Mouse (Mus musculus) lung, embryonic 14.5 days (tissue): ENCODE results near the gene Rmnd5a. TPM values are rescaled to one million over a fixed set of nuclear protein-coding genes. Genes with fewer than 3 reads are reported as not detected.
"Not testable (repeated sequence)": the region's sequence is repeated elsewhere in the genome, so short reads cannot be mapped to it uniquely, and the experiment has no call there.

Experiments used
- ATAC-seq: fragments of 200-750 bp; cut with Nextera tagmentation; 2 replicates; pipeline ENCODE4 v1.8.0; 2017; ENCODE audit warnings: mild to moderate bottlenecking, moderate TSS enrichment, moderate library complexity; ENCODE audit not compliant: insufficient read depth
- DNase-seq: peaks from one replicate; pipeline ENCODE4 v3.0.0-alpha.2; 2015
- H3K27ac ChIP-seq: fragments of 300-500 bp; sonication (generic); 2 replicates; pipeline ENCODE4 v1.5.1; 2014; ENCODE audit warnings: low read depth, mild to moderate bottlenecking, moderate library complexity
- H3K27me3 ChIP-seq: fragments of 300-500 bp; sonication (generic); 2 replicates; pipeline ENCODE4 v1.6.1; 2014; ENCODE audit warnings: low read length, control low read depth; ENCODE audit not compliant: insufficient read depth
- H3K36me3 ChIP-seq: fragments of 300-500 bp; sonication (generic); 2 replicates; pipeline ENCODE4 v1.6.1; 2014; ENCODE audit warnings: control low read depth; ENCODE audit not compliant: insufficient read depth
- H3K4me1 ChIP-seq: fragments of 300-500 bp; sonication (generic); 2 replicates; pipeline ENCODE4 v1.6.1; 2014; ENCODE audit warnings: antibody characterized with exemption, control low read depth; ENCODE audit not compliant: insufficient read depth
- H3K4me2 ChIP-seq: fragments of 300-500 bp; sonication (generic); 2 replicates; pipeline ENCODE4 v1.6.1; 2014; ENCODE audit warnings: mild to moderate bottlenecking
- H3K4me3 ChIP-seq: fragments of 300-500 bp; sonication (generic); 2 replicates; pipeline ENCODE4 v1.5.1; 2014; ENCODE audit warnings: low read depth, low read length
- H3K9ac ChIP-seq: fragments of 300-500 bp; sonication (generic); 2 replicates; pipeline ENCODE4 v1.6.1; 2014
- H3K9me3 ChIP-seq: fragments of 300-500 bp; sonication (generic); 2 replicates; pipeline ENCODE4 v1.6.1; 2016; ENCODE audit warnings: low read depth, low read length, control low read depth
- CTCF ChIP-seq: IDR thresholded peaks from 2 replicates; pipeline ENCODE4 v1.5.1; 2016; ENCODE audit warnings: antibody characterized with exemption, low read depth
- WGBS: fragments of 180-500 bp; shearing (Covaris S2); extraction: QIAGEN DNeasy Blood & Tissue Kit; methylation state at CpG from one replicate; pipeline ENCODE4 v1.1.7; 2014; 5-methylcytosine and 5-hydroxymethylcytosine counted together
- polyA plus RNA-seq: library from polyadenylated mRNA; unstranded; fragments of >200 nt; fragmentation: Nextera tagmentation; extraction: Ambion mirVana; gene quantifications from 2 replicates; pipeline ENCODE4 v1.2.1, GENCODE M21; 2014

Gene Rmnd5a
- 9.1 and 9.4 TPM in 2 replicates for polyA plus RNA-seq

GRCm38 (mm10) chr6:71440492-71441250 lies at the start of gene Rmnd5a:
Rmnd5a (minus strand) TSS chr6:71440637.
- no peaks in the 10 kb centered on the region for H3K9me3 ChIP-seq
- WGBS: under 1% methylated on average over 75 of the region's 75 CpGs
- peak; percentile 71 for TF ChIP-seq CTCF
- H3K27ac ChIP-seq: peak within 1 kb of the TSS; percentile 97
- ATAC-seq (peak; percentile 99), DNase-seq (peak; percentile 99)
- H3K9ac ChIP-seq: peak within 1 kb of the TSS; percentile 92
- peak within 1 kb of the TSS; percentile 97 for H3K4me2 ChIP-seq
- H3K27me3 ChIP-seq: no peaks in the 10 kb centered on the region
- H3K36me3 ChIP-seq: no peaks in the 10 kb centered on the region
- H3K4me3 ChIP-seq: peak within 1 kb of the TSS; percentile 96
- peaks cover 9% of the 10 kb centered on the region for H3K4me1 ChIP-seq

GRCm38 (mm10) chr6:71487966-71488365 lies 47.5 kb upstream of the Rmnd5a start:
- ATAC-seq (no peak), DNase-seq (no peak)
- Histone ChIP-seq H3K9ac (no peak overlapping the region), H3K36me3 (no peaks in the 10 kb centered on the region), H3K4me1 (no peaks in the 10 kb centered on the region), H3K4me3 (no peak overlapping the region), H3K27ac (no peak overlapping the region), H3K27me3 (no peaks in the 10 kb centered on the region), H3K4me2 (no peak overlapping the region), H3K9me3 (no peaks in the 10 kb centered on the region)
- WGBS: 24% methylated on average over 4 of the region's 4 CpGs
- TF ChIP-seq CTCF: no peak

DNA sequence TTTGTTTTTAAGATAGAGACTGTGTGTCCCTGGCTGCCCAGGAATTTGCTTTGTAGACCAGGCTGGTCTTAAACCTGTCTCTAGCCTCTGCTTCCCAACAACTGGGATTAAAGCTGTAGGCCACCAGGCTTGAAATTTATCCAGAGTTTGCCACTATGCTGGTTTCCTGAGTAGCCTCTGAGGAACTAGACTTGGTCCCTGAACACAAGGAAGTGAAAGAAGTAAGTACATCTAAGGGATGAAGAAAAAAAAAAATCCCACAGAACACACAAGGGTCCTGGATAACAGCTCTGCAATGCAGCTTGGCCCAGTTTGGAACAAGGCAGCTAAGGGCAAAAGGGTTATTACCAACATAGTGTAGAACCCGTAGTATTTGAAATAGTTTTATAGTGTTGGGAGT lies 46.4 kb upstream of the Rmnd5a start:
- Histone ChIP-seq H3K9ac (no peak overlapping the region), H3K9me3 (no peaks in the 10 kb centered on the region), H3K4me2 (no peak overlapping the region), H3K36me3 (no peaks in the 10 kb centered on the region), H3K27me3 (no peaks in the 10 kb centered on the region), H3K4me3 (no peak overlapping the region), H3K27ac (no peak overlapping the region), H3K4me1 (no peaks in the 10 kb centered on the region)
- TF ChIP-seq CTCF: no peak
- DNase-seq (no peak), ATAC-seq (no peak)
- 71% methylated on average over 1 of the region's 1 CpGs for WGBS

DNA sequence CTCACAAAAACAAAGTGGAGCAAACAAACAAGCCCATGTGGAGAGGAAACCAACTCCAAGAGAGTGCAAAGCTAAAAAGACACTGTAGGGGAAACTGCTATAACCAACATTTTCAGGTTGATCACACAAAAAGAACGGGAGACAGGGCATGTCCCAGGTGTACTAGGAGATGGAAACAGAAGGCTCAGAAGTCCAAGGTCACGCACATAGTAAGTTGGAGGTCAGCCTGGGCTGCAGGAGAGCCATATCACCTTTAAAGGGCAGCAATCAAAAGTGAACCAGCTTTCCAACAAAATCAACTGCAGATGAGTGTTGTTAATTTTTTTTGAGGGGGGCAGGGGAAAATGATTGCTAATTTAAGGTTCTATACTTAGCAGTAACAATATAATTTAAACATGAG lies 45.8 kb upstream of the Rmnd5a start:
- Histone ChIP-seq H3K36me3 (no peaks in the 10 kb centered on the region), H3K4me1 (no peaks in the 10 kb centered on the region), H3K9ac (no peak overlapping the region), H3K4me2 (no peak overlapping the region), H3K4me3 (no peak overlapping the region), H3K27me3 (no peaks in the 10 kb centered on the region), H3K27ac (no peak overlapping the region), H3K9me3 (no peaks in the 10 kb centered on the region)
- ATAC-seq (no peak), DNase-seq (no peak)
- 54% methylated on average over 2 of the region's 2 CpGs for whole genome bisulfite sequencing
- TF ChIP-seq CTCF: no peak

DNA sequence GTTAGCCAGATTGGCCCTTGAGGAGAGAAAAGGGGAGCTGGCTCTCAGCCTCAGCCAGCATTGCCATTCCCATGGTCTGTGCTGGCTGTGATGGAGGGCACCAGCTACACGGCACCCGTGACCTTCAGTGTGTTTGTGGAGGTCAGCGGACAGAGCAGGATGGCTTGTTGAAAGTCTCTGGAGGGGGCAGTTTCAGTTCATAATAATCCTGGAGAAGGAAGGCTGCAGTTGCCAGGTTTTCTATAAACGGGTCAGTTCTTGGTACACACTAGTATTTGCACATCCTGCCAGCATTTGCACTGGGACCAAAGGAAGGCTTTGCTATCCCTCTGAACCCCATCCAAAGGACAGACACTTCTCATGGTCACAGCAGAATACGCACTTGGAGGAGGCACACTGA lies 44.8 kb upstream of the Rmnd5a start:
- H3K27ac ChIP-seq: no peak overlapping the region
- no peak overlapping the region for H3K4me3 ChIP-seq
- no peak overlapping the region for H3K9ac ChIP-seq
- no peak for DNase-seq
- no peaks in the 10 kb centered on the region for H3K27me3 ChIP-seq
- H3K36me3 ChIP-seq: no peaks in the 10 kb centered on the region
- no peaks in the 10 kb centered on the region for H3K9me3 ChIP-seq
- H3K4me1 ChIP-seq: no peaks in the 10 kb centered on the region
- H3K4me2 ChIP-seq: no peak overlapping the region
- TF ChIP-seq CTCF: no peak
- no peak for ATAC-seq
- 66% methylated on average over 5 of the region's 5 CpGs for WGBS

DNA sequence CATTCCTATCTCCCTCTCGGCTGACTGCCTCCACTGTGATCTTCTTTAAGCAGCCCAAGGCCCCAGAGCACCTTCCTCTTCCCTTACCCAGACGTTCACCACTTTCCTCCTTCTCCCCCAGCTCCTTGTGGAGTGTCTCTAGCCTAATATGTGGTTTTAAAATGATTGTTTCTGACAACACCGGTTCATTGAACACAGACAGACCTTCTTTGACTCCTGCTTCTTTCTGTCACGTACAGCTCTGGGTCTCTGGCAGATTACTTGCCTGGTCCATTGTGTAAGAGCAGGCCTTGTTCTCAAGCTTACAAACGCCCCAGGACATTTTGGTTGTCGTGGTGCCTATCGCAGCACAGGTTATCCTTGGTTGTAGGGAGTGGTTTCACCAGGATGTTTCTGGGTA lies 40.7 kb upstream of the Rmnd5a start:
- Histone ChIP-seq H3K4me1 (no peaks in the 10 kb centered on the region), H3K36me3 (no peaks in the 10 kb centered on the region), H3K9ac (no peak overlapping the region), H3K4me2 (no peak overlapping the region), H3K9me3 (no peaks in the 10 kb centered on the region), H3K4me3 (no peak overlapping the region), H3K27ac (no peak overlapping the region), H3K27me3 (no peaks in the 10 kb centered on the region)
- TF ChIP-seq CTCF: no peak
- DNase-seq: no peak
- no peak for ATAC-seq
- 76% methylated on average over 7 of the region's 7 CpGs for WGBS

GRCm38 (mm10) chr6:71480136-71480535 lies 39.7 kb upstream of the Rmnd5a start:
- no peak for DNase-seq
- WGBS: 95% methylated on average over 1 of the region's 1 CpGs
- no peak overlapping the region for H3K27ac ChIP-seq
- no peak for TF ChIP-seq CTCF
- H3K9ac ChIP-seq: no peak overlapping the region
- H3K4me3 ChIP-seq: no peak overlapping the region
- no peaks in the 10 kb centered on the region for H3K9me3 ChIP-seq
- no peaks in the 10 kb centered on the region for H3K36me3 ChIP-seq
- H3K4me1 ChIP-seq: no peaks in the 10 kb centered on the region
- H3K4me2 ChIP-seq: no peak overlapping the region
- H3K27me3 ChIP-seq: no peaks in the 10 kb centered on the region
- no peak for ATAC-seq

DNA sequence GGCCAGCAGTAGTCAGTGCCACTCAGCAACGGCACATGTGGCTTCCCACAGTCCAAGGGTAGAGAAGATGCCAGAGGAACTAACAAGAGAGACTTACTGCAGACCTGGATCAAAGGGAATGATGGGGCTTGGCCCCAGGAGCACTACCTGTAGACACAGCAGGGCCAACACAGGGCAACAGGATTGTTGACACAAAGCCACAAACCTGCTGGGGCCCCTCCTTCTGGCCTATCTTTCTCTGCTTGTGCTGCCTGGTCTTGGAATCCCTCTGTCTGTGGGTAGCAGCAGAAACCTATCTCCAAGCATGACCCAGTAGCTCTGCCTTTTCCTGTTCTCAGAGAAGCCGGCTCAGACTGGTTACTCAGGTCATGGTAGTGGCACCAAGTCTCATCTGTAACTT lies 39.2 kb upstream of the Rmnd5a start:
- not testable (repeated sequence) for H3K4me1 ChIP-seq, DNase-seq, ATAC-seq, H3K9me3 ChIP-seq, H3K4me3 ChIP-seq, H3K27ac ChIP-seq, H3K27me3 ChIP-seq, H3K36me3 ChIP-seq, H3K4me2 ChIP-seq, H3K9ac ChIP-seq
- 87% methylated on average over 2 of the region's 2 CpGs for WGBS

- not testable (repeated sequence) for H3K27ac ChIP-seq, H3K9ac ChIP-seq, H3K27me3 ChIP-seq, H3K4me1 ChIP-seq, H3K9me3 ChIP-seq, DNase-seq, H3K4me2 ChIP-seq, H3K4me3 ChIP-seq, H3K36me3 ChIP-seq, ATAC-seq
- WGBS: 94% methylated on average over 10 of the region's 10 CpGs
Measured at GRCm38 (mm10) chr6:71478816-71479568, 38.6 kb upstream of the Rmnd5a start.
